Mouse (Mus musculus) adrenal gland, postnatal 14 days (tissue): ENCODE data around the gene Zbed4. TPM values are rescaled to one million over a fixed set of nuclear protein-coding genes. Genes with fewer than 3 reads are reported as not detected.

ENCODE experiments used
- total RNA-seq: library from RNA; stranded (reverse); gene quantifications from 2 replicates; pipeline ENCODE4 v1.2.3, GENCODE M21; 2021

Zbed4 gene
- total RNA-seq, 1 experiment from 2014 or later, result 12.5 TPM

Other genes starting within 250 kb of the Zbed4 start
- gene Zdhhc25, start 151.4 kb upstream of the Zbed4 start, total RNA-seq, result not detected in 2 replicates
- 51.4 and 55.0 TPM in 2 replicates for gene Brd1, start 17.4 kb upstream of the Zbed4 start, total RNA-seq
- 14.3 and 14.8 TPM in 2 replicates for gene Alg12, start 67.7 kb downstream of the Zbed4 start, total RNA-seq
- 33.0 and 35.0 TPM in 2 replicates for gene Creld2, start 68.0 kb downstream of the Zbed4 start, total RNA-seq
- gene Pim3, start 110.5 kb downstream of the Zbed4 start, total RNA-seq, result 70.9 and 76.5 TPM in 2 replicates
- gene Ttll8, start 202.8 kb downstream of the Zbed4 start, total RNA-seq, result 0.11 TPM in 1 of 2 replicates, not detected in the other
- gene Mlc1, start 227.3 kb downstream of the Zbed4 start, total RNA-seq, result 0.30 TPM in 1 of 2 replicates, not detected in the other
- gene Mov10l1, start 231.2 kb downstream of the Zbed4 start, total RNA-seq, result not detected in 2 replicates